Mouse (Mus musculus) olfactory bulb, adult 2 months (tissue): Measurements from ENCODE around the gene Gm29735.

Experiments
- CTCF ChIP-seq: fragments of 200-500 bp; IDR thresholded peaks from 2 replicates; pipeline ENCODE4 v1.5.1; 2012; ENCODE audit warnings: low read depth, mild to moderate bottlenecking, low read length, moderate library complexity; ENCODE audit not compliant: insufficient read depth
- POLR2A ChIP-seq: fragments of 200-500 bp; IDR thresholded peaks from 2 replicates; pipeline ENCODE4 v1.6.1; 2012; ENCODE audit warnings: mild to moderate bottlenecking, low read depth, low read length, moderate library complexity; ENCODE audit not compliant: insufficient read depth

DNA sequence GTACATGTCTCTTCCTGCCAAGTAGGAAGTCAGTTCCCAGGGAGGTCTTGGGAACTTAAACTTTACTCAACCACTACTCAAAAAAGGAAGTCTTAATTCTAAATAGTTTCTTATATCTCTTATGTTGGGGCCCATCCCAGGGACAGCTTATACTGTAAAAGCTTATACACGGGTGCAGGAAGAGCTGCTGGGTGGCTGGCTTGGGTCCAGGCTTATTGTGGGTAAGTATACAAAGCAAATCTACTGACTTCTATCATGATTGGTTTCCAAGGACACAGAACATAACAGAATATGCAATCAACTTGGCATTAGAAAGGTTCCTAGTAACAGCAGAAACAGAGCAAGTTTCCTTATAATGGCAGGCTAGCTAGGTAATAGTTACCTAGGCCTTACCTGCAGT, 1.6 kb downstream of the Gm29735 start:
- TF ChIP-seq POLR2A: no peak
- TF ChIP-seq CTCF: no peak
